Mouse (Mus musculus) ES-Bruce4 (cell line): ENCODE data around the gene Xylt1.

ENCODE experiments used
- CTCF ChIP-seq: IDR thresholded peaks from one replicate; pipeline ENCODE4 v1.8.1; 2011; ENCODE audit warnings: low read depth, low read length
- POLR2A ChIP-seq: IDR thresholded peaks from one replicate; pipeline ENCODE4 v1.8.1; 2011; ENCODE audit warnings: low read length; ENCODE audit not compliant: insufficient read depth

DNA sequence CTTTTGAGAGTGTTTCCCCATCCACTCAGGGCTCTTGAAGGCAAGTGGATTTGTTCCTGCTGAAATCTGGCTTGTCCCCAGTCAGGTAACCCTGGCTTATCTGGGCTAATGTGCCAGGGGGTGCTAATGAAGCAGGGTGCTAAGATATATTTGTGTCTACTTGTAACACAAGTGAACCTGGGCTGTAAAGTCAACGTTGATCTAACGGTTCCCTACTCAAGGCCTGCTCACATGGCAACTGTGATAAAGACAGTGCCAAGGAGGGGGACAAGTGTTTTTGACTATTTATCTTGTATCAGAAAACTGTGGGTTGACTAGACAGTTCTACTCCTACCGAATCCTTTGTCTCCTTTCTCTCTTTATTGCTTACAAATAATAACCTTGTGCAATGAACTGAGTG lies 8.3 kb downstream of the Xylt1 start:
- TF ChIP-seq CTCF (no peak), POLR2A (no peak)
